Mouse (Mus musculus) heart, postnatal 0 days (tissue): ENCODE results near the gene Ppme1. TPM values are rescaled to one million over a fixed set of nuclear protein-coding genes. Genes with fewer than 3 reads are reported as not detected.

Experiments
- ATAC-seq: fragments of 200-750 bp; cut with Nextera tagmentation; 2 replicates; pipeline ENCODE4 v1.8.0; 2017; ENCODE audit warnings: low read depth, moderate number of reproducible peaks, moderate library complexity; ENCODE audit not compliant: insufficient read depth
- DNase-seq: peaks from one replicate; pipeline ENCODE4 v3.0.0-alpha.2; 2016; ENCODE audit warnings: low spot score
- H3K27ac ChIP-seq: fragments of 300-500 bp; sonication (generic); 2 replicates; pipeline ENCODE4 v1.5.1; 2014; ENCODE audit warnings: low read depth, mild to moderate bottlenecking
- H3K27me3 ChIP-seq: fragments of 300-500 bp; sonication (generic); 2 replicates; pipeline ENCODE4 v1.6.1; 2014; ENCODE audit warnings: low read length, mixed read lengths; ENCODE audit not compliant: control insufficient read depth, insufficient read depth
- H3K36me3 ChIP-seq: fragments of 300-500 bp; sonication (generic); replicated peaks from 2 replicates; pipeline ENCODE4 v1.6.1; 2014; ENCODE audit warnings: low read length, mixed read lengths; ENCODE audit not compliant: control insufficient read depth, insufficient read depth
- H3K4me1 ChIP-seq: fragments of 300-500 bp; sonication (generic); 2 replicates; pipeline ENCODE4 v1.6.1; 2014; ENCODE audit warnings: antibody characterized with exemption; ENCODE audit not compliant: control insufficient read depth, insufficient read depth
- H3K4me2 ChIP-seq: fragments of 300-500 bp; sonication (generic); 2 replicates; pipeline ENCODE4 v1.6.1; 2014; ENCODE audit warnings: low read depth, mild to moderate bottlenecking, low read length, moderate library complexity
- H3K4me3 ChIP-seq: fragments of 300-500 bp; sonication (generic); 2 replicates; pipeline ENCODE4 v1.5.1; 2014; ENCODE audit warnings: low read depth, low read length
- H3K9ac ChIP-seq: fragments of 300-500 bp; sonication (generic); replicated peaks from 2 replicates; pipeline ENCODE4 v1.6.1; 2014; ENCODE audit warnings: low read depth, low read length, mixed read lengths
- H3K9me3 ChIP-seq: fragments of 300-500 bp; sonication (generic); replicated peaks from 2 replicates; pipeline ENCODE4 v1.6.1; 2016; ENCODE audit warnings: low read length; ENCODE audit not compliant: control insufficient read depth
- CTCF ChIP-seq: IDR thresholded peaks from 2 replicates; pipeline ENCODE4 v1.5.1; 2016; ENCODE audit warnings: antibody characterized with exemption, control low read depth, low read depth
- EP300 ChIP-seq: IDR thresholded peaks from 2 replicates; pipeline ENCODE4 v1.6.1; 2016; ENCODE audit warnings: antibody characterized with exemption, low read depth
- WGBS: fragments of 180-500 bp; shearing (Covaris S2); extraction: QIAGEN DNeasy Blood & Tissue Kit; methylation state at CpG from one replicate; pipeline ENCODE4 v1.1.7; 2014; 5-methylcytosine and 5-hydroxymethylcytosine counted together
- polyA plus RNA-seq: library from polyadenylated mRNA; unstranded; fragments of >200 nt; fragmentation: Nextera tagmentation; extraction: Ambion mirVana; gene quantifications from 2 replicates; pipeline ENCODE4 v1.2.1, GENCODE M21; 2015
- total RNA-seq: library from RNA; depleted of rRNA; stranded (reverse); fragments of >200 nt; gene quantifications from 2 replicates; pipeline ENCODE4 v1.2.3, GENCODE M21; 2014; ENCODE audit warnings: low replicate concordance

The Ppme1 gene
- total and polyA plus RNA-seq, 2 experiments from 2014 or later: 48.7 to 80.3 TPM

- no peak for TF ChIP-seq EP300
- no peak for TF ChIP-seq CTCF
- ATAC-seq (no peak), DNase-seq (no peak)
- Histone ChIP-seq H3K27me3 (no peaks in the 10 kb centered on the region), H3K4me3 (no peak overlapping the region), H3K4me2 (no peak overlapping the region), H3K9me3 (no peaks in the 10 kb centered on the region), H3K9ac (no peak overlapping the region), H3K4me1 (peaks cover 16% of the 10 kb centered on the region), H3K27ac (no peak overlapping the region), H3K36me3 (0 out of 2 replicates have a peak, but pooled peaks cover 3% of the 10 kb centered on the region)
- 70% methylated on average over 14 of the region's 14 CpGs for WGBS
Observed at GRCm38 (mm10) chr7:100298861-100299510, 73.1 kb downstream of the Ppme1 start.

GRCm38 (mm10) chr7:100296699-100297098 is 75.4 kb downstream of the Ppme1 start:
- 62% methylated on average over 6 of the region's 6 CpGs for WGBS
- DNase-seq (no peak), ATAC-seq (no peak)
- Histone ChIP-seq H3K27ac (no peak overlapping the region), H3K27me3 (no peaks in the 10 kb centered on the region), H3K9ac (no peak overlapping the region), H3K36me3 (0 out of 2 replicates have a peak, but pooled peaks cover 3% of the 10 kb centered on the region), H3K4me1 (peaks cover 10% of the 10 kb centered on the region), H3K4me2 (no peak overlapping the region), H3K9me3 (no peaks in the 10 kb centered on the region), H3K4me3 (no peak overlapping the region)
- TF ChIP-seq EP300: no peak
- TF ChIP-seq CTCF: no peak

GRCm38 (mm10) chr7:100295745-100296144 is 76.4 kb downstream of the Ppme1 start:
- 0 out of 2 replicates have a peak, but pooled peaks cover 1% of the 10 kb centered on the region for H3K4me1 ChIP-seq
- TF ChIP-seq CTCF (no peak), EP300 (no peak)
- H3K9me3 ChIP-seq: no peaks in the 10 kb centered on the region
- no peaks in the 10 kb centered on the region for H3K27me3 ChIP-seq
- H3K36me3 ChIP-seq: 0 out of 2 replicates have a peak, but pooled peaks cover 3% of the 10 kb centered on the region
- ATAC-seq (no peak), DNase-seq (no peak)
- no peak overlapping the region for H3K9ac ChIP-seq
- no peak overlapping the region for H3K4me3 ChIP-seq
- 93% methylated on average over 2 of the region's 2 CpGs for WGBS
- no peak overlapping the region for H3K4me2 ChIP-seq
- no peak overlapping the region for H3K27ac ChIP-seq

DNA sequence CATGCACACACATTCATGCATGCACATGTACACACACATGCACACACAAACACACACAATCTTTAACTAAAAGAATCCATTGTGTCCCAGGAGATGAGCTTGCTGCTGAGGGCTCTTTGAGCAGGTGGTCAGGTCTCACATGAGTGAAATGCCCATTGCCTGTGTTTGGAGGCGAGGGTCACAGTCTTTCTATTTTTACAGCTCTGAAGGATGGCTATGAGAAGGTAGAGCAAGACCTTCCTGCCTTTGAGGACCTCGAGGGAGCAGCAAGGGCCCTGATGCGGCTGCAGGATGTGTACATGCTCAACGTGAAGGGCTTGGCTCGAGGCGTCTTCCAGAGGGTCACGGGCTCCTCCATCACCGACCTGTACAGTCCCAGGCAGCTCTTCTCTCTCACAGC is 78.6 kb downstream of the Ppme1 start:
- TF ChIP-seq EP300 (no peak), CTCF (no peak)
- Histone ChIP-seq H3K27me3 (no peaks in the 10 kb centered on the region), H3K9me3 (no peaks in the 10 kb centered on the region), H3K9ac (no peak overlapping the region), H3K27ac (no peak overlapping the region), H3K36me3 (0 out of 2 replicates have a peak, but pooled peaks cover 3% of the 10 kb centered on the region), H3K4me1 (no peaks in the 10 kb centered on the region), H3K4me3 (no peak overlapping the region), H3K4me2 (no peak overlapping the region)
- WGBS: 71% methylated on average over 8 of the region's 8 CpGs
- ATAC-seq: no peak
- no peak for DNase-seq

DNA sequence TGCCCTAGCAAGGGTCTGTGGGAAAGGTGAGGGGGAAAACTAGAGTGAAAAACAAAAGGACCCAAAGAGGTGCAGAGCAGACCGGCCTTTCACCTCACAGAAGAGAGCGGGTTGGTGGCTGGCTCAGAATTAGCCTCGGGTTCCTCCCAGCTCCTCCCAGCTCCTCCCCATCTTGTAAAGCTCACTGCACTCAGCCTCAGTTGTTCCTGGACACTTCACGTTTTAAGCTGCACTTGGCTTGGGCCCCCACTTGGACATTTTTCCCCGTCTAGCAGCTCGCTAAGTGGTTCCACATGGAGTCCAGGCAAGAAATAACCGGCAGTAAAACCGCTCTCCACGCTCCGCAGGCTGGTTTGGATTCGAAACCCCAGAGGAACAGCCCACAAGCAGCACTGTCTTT is 83.5 kb downstream of the Ppme1 start:
- no peaks in the 10 kb centered on the region for H3K36me3 ChIP-seq
- DNase-seq (no peak), ATAC-seq (peak; percentile 28; the same call in 1 of the 2 replicates)
- 0 out of 2 replicates have a peak, but pooled peaks cover 6% of the 10 kb centered on the region for H3K27me3 ChIP-seq
- 0 out of 2 replicates have a peak, but pooled peaks cover 8% of the 10 kb centered on the region for H3K4me1 ChIP-seq
- TF ChIP-seq CTCF (no peak), EP300 (no peak)
- H3K9me3 ChIP-seq: no peaks in the 10 kb centered on the region
- H3K4me3 ChIP-seq: peak overlapping the region; percentile 33
- WGBS: 23% methylated on average over 11 of the region's 11 CpGs
- H3K4me2 ChIP-seq: peak overlapping the region; percentile 56
- H3K9ac ChIP-seq: no peak overlapping the region
- peak overlapping the region; percentile 66 for H3K27ac ChIP-seq
